Mouse (Mus musculus) frontal cortex, postnatal 14 days (tissue): Measurements from ENCODE around the gene Uck1.

Source experiments
- DNase-seq, 2 experiments: peaks; one replicate each; pipeline ENCODE4 v3.0.0; 2022; ENCODE audit warnings: low spot score in 2 of 2

Uck1 gene

DNA sequence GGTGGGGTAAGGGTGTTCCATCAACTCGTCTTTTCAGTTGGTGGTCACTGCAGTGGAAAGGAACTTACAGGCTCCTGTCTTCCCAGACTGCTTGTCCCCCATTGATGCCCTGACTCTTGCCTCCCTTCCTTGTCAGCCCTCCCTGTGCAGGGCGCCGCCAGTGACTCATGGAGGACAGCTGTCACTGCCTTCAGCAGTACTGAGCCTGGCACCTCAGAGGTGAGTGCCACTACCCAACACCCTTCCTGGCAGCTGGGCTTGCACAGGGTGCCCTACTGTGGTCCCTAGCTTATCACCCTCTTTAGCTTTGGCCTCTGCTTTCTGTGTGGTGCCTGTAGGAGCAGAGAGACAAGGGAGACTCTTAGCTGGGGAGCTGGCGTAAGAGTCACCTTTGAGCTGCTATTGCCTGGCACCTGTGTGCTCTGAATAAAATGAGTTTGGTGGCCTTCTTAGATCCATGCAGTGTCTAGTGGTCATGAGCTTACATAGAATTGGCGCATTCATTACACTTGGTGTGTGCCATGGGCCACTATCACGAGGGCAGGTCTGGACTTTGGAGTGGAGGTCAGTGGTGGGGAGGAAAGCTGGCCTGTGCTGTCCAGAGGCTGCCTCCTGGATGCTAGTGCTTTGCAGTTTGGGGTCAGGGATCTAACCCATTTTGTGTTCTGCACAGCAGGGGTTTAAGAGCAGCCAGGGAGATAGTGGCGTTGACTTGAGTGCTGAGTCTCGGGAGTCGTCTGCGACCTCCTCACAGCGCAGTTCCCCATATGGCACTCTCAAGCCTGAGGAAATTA lies 41.2 kb downstream of the Uck1 start:
- no peak for DNase-seq

DNA sequence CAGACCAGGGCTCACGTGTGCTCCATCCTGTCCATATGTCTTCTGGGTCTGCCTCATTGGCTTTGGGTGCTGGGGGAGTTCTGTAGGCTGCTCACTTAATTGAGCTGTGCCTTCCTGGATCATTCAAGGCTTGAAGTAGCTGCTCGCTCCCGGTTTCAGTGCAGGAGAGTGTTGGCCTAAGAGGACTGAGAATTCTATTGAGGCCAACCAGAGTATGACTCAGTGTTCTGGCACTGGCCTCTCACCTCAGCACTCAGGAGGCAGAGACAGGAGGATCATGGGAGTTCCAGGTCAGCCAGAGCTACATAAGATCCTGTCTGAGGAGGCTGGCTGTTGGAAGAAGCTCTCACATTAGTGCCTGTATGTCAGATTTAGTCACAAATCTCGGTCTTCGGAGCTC lies 41.8 kb downstream of the Uck1 start:
- DNase-seq = no peak

DNA sequence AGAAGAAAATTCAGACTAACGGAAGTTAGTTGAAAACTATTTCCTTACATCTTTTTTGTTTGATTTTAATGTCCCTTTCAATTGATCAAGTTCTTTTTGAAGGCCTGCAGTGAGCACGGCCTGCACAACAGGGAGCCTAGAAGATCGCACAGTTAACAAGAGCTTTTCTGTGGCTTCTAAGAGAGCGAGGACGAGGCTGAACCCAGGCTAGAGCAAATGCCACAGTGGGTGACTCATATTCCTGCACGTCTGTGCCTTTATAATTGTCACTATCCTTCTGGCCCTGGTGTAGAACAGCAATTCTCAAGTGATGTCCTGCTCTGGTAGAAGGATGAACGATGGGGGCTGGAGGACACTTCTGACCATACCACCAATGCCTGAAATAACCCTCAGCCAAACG lies 42.3 kb downstream of the Uck1 start:
- DNase-seq = no peak

DNA sequence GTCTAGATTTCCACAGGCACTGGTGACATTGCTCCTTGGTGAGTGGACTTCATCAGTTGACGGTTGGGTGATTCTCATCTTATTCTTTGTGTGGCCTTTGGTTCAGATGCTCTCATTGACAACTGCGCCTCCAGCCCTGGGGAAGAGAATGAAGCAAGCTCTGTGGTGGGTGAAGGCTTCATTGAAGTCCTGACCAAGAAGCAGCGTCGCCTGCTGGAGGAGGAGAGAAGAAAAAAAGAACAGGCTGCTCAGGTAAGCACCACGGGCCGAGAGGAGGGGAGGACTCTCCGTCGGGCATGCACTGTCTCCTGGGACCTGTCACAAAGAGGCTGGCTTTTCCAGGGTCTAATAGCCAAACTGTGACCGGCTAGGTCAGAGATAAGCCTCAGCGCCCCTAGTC lies 43.5 kb downstream of the Uck1 start:
- no peak for DNase-seq

DNA sequence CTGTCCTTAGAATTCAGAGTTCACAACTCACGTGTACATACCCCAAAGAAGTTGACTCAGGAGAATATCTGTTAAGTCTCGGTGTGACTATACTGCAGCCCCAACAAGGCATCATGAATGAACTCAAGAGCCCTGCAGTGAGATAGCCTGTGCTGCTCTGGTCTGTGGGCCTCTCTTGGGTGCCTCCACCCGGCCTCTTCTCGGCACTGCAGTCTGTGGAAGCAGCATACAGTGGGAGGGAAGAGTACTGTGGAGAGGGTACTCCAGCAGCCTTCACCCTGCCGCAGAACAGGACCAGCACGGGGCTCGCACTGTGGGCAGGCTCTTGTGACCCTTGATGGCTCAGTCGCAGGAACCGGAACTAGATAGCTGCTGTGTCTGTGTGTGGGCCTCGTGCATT lies 44.4 kb downstream of the Uck1 start:
- DNase-seq = no peak

DNA sequence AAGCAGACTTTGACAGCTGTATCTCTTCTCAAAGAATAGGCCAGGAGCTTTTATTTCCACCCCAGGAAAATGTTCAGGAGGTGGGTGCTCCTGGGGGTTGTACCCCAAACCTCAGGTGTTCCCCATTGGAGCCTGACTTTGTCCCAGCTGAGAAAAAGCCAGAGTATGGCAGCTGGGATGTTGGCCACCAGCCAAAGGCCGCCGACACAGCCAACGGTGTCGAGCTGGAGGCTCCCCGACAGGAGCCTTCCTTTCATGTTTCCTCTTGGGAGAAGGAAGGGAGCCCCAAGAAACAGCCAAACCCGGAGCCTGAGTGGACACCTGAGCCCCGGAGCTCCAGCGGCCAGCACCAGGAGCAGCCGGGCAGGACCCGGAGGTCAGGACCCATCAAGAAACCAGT lies 47.0 kb downstream of the Uck1 start:
- no peak for DNase-seq

DNA sequence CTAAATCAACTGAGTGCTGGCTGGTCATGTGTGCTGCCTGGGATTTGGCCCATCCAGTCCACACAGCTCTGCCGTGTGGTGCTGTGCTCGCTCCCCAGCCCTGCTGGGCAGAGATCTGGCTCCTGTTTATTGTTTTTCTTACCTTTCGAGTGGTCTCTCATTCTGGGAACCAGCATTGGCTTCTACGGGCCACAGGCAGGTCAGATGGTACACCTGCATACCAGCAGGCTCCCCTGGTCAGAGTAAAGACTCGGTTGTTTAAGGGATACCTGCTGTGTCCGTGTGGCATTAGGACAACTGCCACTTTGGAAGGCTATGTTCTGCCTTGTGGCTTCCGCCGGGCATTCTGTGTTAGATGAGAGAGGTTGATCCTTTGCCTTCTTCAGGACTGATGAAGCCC lies 48.3 kb downstream of the Uck1 start:
- no peak for DNase-seq

DNA sequence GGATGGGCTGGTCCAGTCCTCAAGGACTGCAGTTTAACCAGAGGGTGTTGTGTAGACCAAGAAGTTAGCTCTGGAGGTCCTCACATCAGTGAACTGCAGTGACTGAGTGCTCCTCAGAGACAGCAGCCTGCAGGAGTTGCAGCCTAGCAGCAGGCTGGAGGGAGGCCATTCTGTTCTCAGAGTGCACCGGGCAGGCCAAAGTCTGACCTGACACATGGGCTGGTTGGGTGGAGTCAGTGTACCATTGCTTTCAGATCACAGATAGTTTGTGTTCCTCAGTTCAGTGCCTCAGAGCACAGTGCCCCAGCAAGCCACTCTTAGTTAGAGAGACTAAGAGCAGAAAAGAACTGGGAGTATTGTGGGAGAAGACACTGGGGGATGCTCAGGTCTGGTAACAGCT lies 52.3 kb downstream of the Uck1 start:
- DNase-seq = no peak
